Mouse (Mus musculus): ENCODE data around the gene Taf3. TPM values are rescaled to one million over a fixed set of nuclear protein-coding genes. Genes with fewer than 3 reads are reported as not detected.

Gene Taf3
- total and polyA plus RNA-seq, 3 experiments, result 3.1 to 13.4 (median 6.0) TPM

- DNase-seq (ENCODE audit: extremely low read depth), result peak; percentile 94
- H3K4me3 ChIP-seq (replicated peaks in 1 of 3; ENCODE audit: low read depth in 2 of 3, low read length in 2 of 3, poor library complexity in 1 of 3), result peak overlapping the region in 2 of 3 experiments; percentile 21 to 27
- in situ Hi-C loops (cut with MboI; ENCODE audit: low pct_ligation_motif_present, low pct_unique_long_range_greater_than_20kb, low sequenced_read_pairs), result no loop called here
- no peaks in the 10 kb centered on the region; the same call in 1 of the 2 replicates for H3K79me2 ChIP-seq (replicated peaks; ENCODE audit: control insufficient read depth, extremely low read depth, insufficient read depth, poor library complexity, severe bottlenecking)
- TF ChIP-seq MAX (IDR thresholded peaks at IDR 0.05; ENCODE audit: low read length), result peak; percentile 81
- TF ChIP-seq NELFE (IDR thresholded peaks at IDR 0.05; ENCODE audit: low read depth, low read length), result no peak
- peak; percentile 3; the same call in 1 of the 2 replicates for TF ChIP-seq NRF1 (IDR thresholded peaks at IDR 0.05; ENCODE audit: low read depth, low read length)
- TF ChIP-seq BHLHE40 (IDR thresholded peaks at IDR 0.05; ENCODE audit: low read depth, low read length), result peak; percentile 79
- TF ChIP-seq SIN3A (IDR thresholded peaks at IDR 0.05; ENCODE audit: low read length), result peak; percentile 59
- TF ChIP-seq E2F4 (IDR thresholded peaks at IDR 0.05; ENCODE audit: insufficient replicate concordance, low read depth, low read length), result no peak
- TF ChIP-seq ZNF384 (IDR thresholded peaks at IDR 0.05; ENCODE audit: low read depth, low read length), result no peak
- peak; percentile 79 for TF ChIP-seq USF2 (conservative IDR thresholded peaks at IDR 0.05; ENCODE audit: low read depth, low read length)
- TF ChIP-seq MXI1 (IDR thresholded peaks at IDR 0.05; ENCODE audit: low read depth, low read length), result peak; percentile 70; the same call in 1 of the 2 replicates
- TF ChIP-seq ZC3H11A (IDR thresholded peaks at IDR 0.05; ENCODE audit: low read depth, low read length), result no peak
- 0 out of 2 replicates have a peak, but pooled peaks have one; percentile 9 for TF ChIP-seq TCF12 (IDR thresholded peaks at IDR 0.05; ENCODE audit: low read depth, low read length)
- TF ChIP-seq POLR2A (IDR thresholded peaks at IDR 0.05; ENCODE audit: low read depth, low read length), result 0 out of 2 replicates have a peak, but pooled peaks have one; percentile 34
- TF ChIP-seq POLR2AphosphoS2 (IDR thresholded peaks at IDR 0.05; ENCODE audit: low read depth, low read length), result no peak
- TF ChIP-seq MYC (IDR thresholded peaks at IDR 0.05; ENCODE audit: low read depth, low read length), result 0 out of 2 replicates have a peak, but pooled peaks have one; percentile 62
- peak; percentile 81 for TF ChIP-seq USF1 (IDR thresholded peaks at IDR 0.05; ENCODE audit: low read depth, low read length)
- no peaks in the 10 kb centered on the region for H3K9me3 ChIP-seq (replicated peaks; ENCODE audit: low read length)
- no peaks in the 10 kb centered on the region for H3K27me3 ChIP-seq (replicated peaks)
- peak overlapping the region; percentile 69 for H3K27ac ChIP-seq (ENCODE audit: insufficient read depth, low read depth)
- H3K9ac ChIP-seq (ENCODE audit: insufficient read depth, low read depth), result peak overlapping the region; percentile 75; the same call in 1 of the 2 replicates
- dilution Hi-C loops (cut with MboI; ENCODE audit: extremely low pct_ligation_motif_present, extremely low pct_unique_long_range_greater_than_20kb, low sequenced_read_pairs), result no loop called here
- H3K36me3 ChIP-seq (replicated peaks in 1 of 2; ENCODE audit: control insufficient read depth in 1 of 2, insufficient read depth in 1 of 2, low read length in 1 of 2), result no peaks in the 10 kb centered on the region
- H3K4me2 ChIP-seq (ENCODE audit: insufficient read depth, low read depth, poor library complexity, severe bottlenecking), result peak overlapping the region; percentile 95
- peaks cover 8 to 37% of the 10 kb centered on the region in 2 experiments; a peak in 3 of 4 replicates for H3K4me1 ChIP-seq (ENCODE audit: control insufficient read depth in 1 of 2, insufficient read depth in 2 of 2)
Measured at GRCm38 (mm10) chr2:9985979-9986447, 62.4 kb downstream of the Taf3 start.

- dilution Hi-C loops (cut with MboI; ENCODE audit: extremely low pct_ligation_motif_present, extremely low pct_unique_long_range_greater_than_20kb, low sequenced_read_pairs), result no loop called here
- in situ Hi-C loops (cut with MboI; ENCODE audit: low pct_ligation_motif_present, low pct_unique_long_range_greater_than_20kb, low sequenced_read_pairs), result no loop called here
- Histone ChIP-seq H3K9me3 (replicated peaks; ENCODE audit: low read length) (no peaks in the 10 kb centered on the region), H3K4me2 (ENCODE audit: insufficient read depth, low read depth, poor library complexity, severe bottlenecking) (no peak overlapping the region), H3K4me1 (ENCODE audit: control insufficient read depth in 1 of 2, insufficient read depth in 2 of 2) (peaks cover 0 to 12% of the 10 kb centered on the region in 2 experiments; a peak in 2 of 4 replicates), H3K9ac (ENCODE audit: insufficient read depth, low read depth) (no peak overlapping the region), H3K79me2 (replicated peaks; ENCODE audit: control insufficient read depth, extremely low read depth, insufficient read depth, poor library complexity, severe bottlenecking) (no peaks in the 10 kb centered on the region; the same call in 1 of the 2 replicates), H3K27me3 (replicated peaks) (no peaks in the 10 kb centered on the region), H3K36me3 (replicated peaks in 1 of 2; ENCODE audit: control insufficient read depth in 1 of 2, insufficient read depth in 1 of 2, low read length in 1 of 2) (peaks cover 0 to 17% of the 10 kb centered on the region in 2 experiments), H3K27ac (ENCODE audit: insufficient read depth, low read depth) (no peak overlapping the region), H3K4me3 (replicated peaks in 1 of 3; ENCODE audit: low read depth in 2 of 3, low read length in 2 of 3, poor library complexity in 1 of 3) (no peak overlapping the region)
- no peak for TF ChIP-seq MYC (IDR thresholded peaks at IDR 0.05; ENCODE audit: low read depth, low read length)
- no peak for TF ChIP-seq ZKSCAN1 (IDR thresholded peaks at IDR 0.05; ENCODE audit: borderline replicate concordance, low read depth, low read length)
- TF ChIP-seq IRF4 (IDR thresholded peaks at IDR 0.05; ENCODE audit: low read depth, low read length), result no peak
- TF ChIP-seq ZMIZ1 (IDR thresholded peaks at IDR 0.05; ENCODE audit: low read depth, low read length), result no peak
- DNase-seq (ENCODE audit: extremely low read depth), result no peak
Measured at GRCm38 (mm10) chr2:9982446-9982845, 66.0 kb downstream of the Taf3 start.
